Mouse (Mus musculus): ENCODE measurements around the gene Wnk1.

DNA sequence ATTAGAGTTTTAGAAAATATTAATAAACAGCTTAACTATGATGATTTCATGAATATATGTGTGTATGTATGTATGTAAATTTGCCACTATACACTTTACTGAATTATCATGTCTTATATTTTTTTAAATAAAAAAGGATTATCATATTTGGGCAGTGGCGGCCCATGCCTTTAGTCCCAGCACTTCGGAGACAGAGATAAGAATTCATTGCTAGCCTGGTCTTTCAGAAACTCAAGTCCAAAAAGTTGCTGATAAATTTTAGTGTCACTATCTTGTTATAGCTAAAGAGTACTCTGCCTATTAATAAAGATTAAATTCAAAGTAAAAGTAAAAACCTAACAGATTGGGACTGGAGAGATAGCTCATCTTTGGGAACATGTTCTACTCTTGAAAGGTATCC lies 18.8 kb downstream of the Wnk1 start:
- TF ChIP-seq CTCF (IDR thresholded peaks at IDR 0.05; ENCODE audit: borderline replicate concordance, insufficient read depth, low read depth, low read length) (no peak), POLR2A (IDR thresholded peaks at IDR 0.05; ENCODE audit: borderline replicate concordance, insufficient read depth, low read length) (no peak)

Data from cerebellum, adult 2 months (tissue).